Mouse (Mus musculus) layer of hippocampus, adult 9-10 months (tissue): ENCODE data around the gene Bcl2l11.
"Not testable (repeated sequence)": the region's sequence is repeated elsewhere in the genome, so short reads cannot be mapped to it uniquely, and the experiment has no call there.

Experiments used
- DNase-seq: peaks from one replicate; pipeline ENCODE4 v3.0.0; 2022; ENCODE audit warnings: low spot score

Gene Bcl2l11

DNA sequence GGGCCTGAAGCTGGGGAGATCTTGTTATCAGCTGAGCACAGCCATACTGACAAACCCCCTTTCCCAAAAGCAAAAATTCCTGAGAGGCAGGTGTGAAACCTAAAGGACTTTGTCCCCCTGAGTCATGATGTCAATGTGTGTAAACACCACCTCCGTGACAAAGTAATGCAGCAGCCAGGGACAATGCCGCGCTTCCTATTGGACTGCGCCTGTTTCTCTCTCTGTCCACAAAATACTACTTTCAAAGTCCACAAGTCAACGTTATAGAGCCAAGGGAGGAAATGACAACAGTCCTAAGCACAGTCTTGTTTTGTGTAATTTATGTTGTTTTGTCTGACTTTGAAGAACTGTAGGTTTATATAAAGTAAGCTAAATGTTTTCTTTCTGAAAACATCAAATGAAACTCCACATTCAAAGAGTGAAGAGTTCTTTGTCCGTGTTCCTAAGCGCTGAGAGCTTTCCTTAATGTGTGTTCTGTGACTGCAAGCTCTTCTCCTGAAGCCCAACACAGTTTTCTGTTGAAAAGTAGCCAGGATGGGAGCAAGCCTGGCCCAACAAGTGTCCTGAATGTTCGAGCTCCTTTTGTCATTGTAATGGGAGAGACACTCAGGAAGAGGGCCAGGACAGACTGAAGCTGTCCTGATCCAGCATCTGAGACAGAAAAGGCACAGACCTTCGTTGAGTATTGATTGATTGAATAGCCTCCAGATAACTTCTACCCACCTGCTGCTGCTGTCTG, 48.9 kb downstream of the Bcl2l11 start:
- DNase-seq, result no peak

DNA sequence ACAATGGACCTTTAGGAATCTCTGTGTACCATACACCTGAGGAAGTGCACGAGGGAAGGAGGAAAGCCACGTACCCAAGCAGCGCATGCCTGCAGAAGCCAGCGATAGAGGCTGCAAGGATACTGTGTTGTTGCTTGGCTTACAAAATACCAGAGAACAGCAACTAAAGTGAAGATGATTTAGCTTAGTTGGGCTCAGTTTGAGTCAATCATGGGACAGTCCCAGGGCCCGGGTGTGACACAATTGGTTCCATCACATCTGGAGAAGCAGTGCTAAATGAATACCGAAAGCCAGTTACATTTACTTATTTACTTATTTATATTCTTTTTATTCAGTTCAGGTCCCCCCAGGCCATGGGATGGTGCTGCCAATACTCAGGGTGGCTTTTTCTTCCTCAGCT, 49.8 kb downstream of the Bcl2l11 start:
- no peak for DNase-seq

DNA sequence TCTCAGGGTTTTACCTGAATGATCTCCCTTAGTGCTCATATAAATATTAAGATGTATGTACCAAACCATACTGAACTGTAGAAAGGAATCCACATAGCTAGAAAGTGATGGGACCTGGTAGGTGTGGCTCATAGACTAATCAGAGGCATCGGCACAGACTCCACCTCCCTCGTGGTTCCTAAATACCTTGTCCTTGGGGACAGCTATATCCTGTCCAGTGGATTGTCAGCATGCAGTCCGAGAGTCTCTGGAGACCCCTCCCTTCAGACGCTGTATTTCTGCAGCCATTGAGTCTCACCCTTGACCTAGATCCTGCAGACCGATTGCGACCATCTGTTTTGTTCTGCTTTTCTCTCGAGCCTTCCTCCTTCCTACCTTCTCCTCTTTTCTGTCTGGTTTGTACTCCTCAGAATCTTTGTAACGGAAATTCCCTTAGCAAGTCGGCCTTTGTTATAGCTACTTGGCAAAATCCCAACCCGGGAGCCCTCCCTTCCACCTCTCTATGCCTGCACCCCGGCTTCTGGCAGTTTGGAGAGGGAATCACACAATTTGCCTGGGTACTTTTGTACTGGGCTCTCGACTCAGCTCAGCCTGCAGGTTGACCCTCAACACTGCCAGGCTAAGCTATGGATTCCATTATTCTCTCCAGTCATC, 50.7 kb downstream of the Bcl2l11 start:
- DNase-seq, result no peak

DNA sequence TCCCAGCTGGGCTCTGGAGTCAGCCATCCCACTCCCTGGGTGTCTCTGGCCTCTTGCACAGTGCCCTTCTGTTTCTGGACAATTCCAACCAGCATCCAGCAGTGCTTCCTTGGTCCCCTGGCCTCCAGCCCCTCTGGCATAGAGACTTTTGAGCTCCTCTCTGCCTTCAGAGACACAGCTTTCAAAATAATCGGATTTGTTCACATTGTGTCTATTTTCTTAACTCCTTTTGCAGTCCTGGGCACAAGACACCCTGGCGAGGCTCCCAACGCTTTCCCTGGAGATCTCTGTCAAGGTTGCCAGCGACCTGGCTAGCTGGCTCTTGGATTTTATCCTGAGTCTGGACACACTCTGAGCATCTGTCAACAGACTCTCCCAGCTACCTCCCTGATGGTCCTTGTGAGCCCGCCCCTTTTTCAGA, 51.4 kb downstream of the Bcl2l11 start:
- no peak for DNase-seq

- DNase-seq, result no peak
Measured at GRCm38 (mm10) chr2:128179126-128179807, 53.4 kb downstream of the Bcl2l11 start.

GRCm38 (mm10) chr2:128179808-128180379, 54.1 kb downstream of the Bcl2l11 start:
- DNase-seq, result no peak

DNA sequence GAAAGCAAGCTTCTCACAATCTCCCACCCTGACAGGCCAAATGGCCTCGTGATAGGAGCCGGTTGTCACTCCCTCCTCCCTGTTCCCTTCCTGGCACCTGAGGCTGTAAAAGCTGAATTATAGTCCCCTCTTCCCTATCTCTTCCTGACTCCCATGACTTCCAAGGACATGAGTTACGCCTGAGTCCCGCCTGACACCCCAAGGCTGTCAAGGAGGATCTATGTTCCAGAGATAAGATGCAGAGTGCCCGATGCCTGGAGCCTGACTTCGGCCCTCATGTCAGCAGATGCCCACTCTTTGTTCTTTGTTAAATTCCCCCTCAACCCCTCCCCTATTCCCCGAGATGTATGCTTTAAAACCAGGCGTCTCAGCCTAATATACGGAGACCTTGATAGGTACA, 56.3 kb downstream of the Bcl2l11 start:
- not testable (repeated sequence) for DNase-seq

- DNase-seq, result no peak
Measured at GRCm38 (mm10) chr2:128182751-128183150, 56.9 kb downstream of the Bcl2l11 start.

GRCm38 (mm10) chr2:128183762-128184161, 57.9 kb downstream of the Bcl2l11 start:
- DNase-seq, result no peak

- no peak for DNase-seq
Measured at GRCm38 (mm10) chr2:128185942-128186341, 60.1 kb downstream of the Bcl2l11 start.

DNA sequence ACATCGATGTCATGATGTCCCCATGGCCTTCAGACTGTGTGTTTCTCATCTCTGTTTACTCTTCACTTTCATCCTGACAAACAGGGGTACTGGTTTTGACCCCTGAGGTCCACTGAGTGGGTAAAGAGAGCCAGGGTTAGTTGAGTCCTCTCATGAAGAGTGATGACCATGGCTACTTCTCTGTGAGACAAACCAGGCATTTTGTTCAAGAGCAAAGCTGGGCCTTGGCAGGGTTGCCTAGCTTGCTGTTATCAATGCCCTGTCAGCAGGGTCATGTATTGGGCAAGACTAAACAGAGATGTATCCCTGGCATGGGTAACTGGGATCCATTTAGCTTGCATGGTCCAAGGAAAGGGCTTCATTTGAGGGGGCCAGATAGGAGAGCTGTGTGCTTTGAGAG, 61.4 kb downstream of the Bcl2l11 start:
- no peak for DNase-seq

GRCm38 (mm10) chr2:128188461-128188860, 62.6 kb downstream of the Bcl2l11 start:
- no peak for DNase-seq

DNA sequence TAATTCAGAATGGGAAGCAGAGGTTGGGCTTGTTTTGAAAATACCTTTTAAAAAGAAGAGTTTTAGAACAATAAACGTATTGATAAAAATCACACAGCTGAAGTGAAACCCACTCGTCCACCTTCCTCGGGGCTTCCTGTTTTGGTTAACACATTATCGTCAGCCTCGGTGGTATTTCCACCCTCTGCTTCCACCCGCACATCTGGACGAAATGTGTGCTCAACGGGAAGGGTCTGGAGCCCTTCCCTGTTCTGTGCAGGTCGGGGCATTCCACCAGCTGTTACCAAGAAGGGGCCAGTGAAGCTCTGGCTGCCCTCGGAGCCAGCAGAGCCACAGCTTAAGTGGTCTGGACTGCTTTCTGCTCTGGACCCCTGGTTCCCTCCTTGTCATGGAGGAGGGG, 63.9 kb downstream of the Bcl2l11 start:
- DNase-seq, result no peak

DNA sequence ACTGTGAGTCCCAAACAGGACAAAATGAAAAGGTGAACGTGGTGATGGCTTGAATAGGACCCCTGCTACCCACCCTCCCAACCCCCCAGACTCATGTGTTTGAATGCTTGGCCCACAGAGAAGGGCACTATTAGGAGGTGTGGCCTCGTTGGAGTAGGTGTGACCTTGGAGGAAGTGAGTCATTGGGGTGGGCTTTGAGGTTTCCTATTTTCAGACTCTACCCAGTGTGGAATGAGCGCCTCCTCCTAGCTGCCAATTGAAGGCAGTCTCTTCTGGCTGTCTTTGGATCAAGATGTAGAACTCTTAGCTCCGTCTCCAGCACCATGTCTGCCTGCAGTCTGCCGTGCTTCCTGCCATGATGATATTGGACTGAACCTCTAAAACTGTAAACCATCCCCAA, 64.4 kb downstream of the Bcl2l11 start:
- no peak for DNase-seq

DNA sequence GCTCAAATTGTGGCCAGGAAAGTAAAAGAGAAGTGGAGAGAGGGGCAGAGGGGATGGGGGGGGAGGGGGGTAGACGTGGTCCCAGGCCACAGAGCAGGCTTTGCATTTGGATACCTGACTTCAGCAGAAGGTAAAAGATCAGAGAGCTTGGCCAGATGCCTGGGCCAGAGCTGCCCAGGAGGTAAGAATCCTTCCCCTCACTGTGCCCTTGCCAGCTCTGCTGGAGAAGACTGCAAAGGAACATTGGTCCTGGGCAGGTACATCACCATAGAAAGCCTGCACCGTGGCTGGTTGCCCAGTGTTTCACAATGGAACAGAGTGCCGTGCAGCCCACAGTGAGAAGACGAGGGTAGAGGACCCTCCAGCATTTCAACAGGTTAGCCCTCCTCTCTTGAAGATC, 67.6 kb downstream of the Bcl2l11 start:
- no peak for DNase-seq

- DNase-seq, result no peak
Measured at GRCm38 (mm10) chr2:128197379-128197778, 71.5 kb downstream of the Bcl2l11 start.

DNA sequence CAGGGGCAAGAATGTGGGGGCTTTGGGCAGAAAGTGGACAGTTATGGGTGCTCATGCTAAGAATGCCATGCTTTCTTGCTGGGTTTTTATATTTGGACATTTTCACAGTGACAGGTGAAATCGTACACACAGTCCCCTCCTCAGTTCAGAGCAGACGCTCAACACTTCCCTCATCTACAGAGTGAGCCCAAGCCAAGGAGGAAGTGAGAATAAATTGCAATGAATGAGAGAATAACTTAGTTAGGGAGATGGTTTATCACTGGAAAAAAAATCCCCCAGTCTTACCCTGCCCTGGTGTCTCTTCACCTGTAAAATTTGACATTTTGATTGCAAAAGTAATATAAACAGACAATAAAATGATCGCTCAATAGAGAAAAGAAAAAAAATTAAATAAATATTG, 77.3 kb downstream of the Bcl2l11 start:
- DNase-seq, result no peak

DNA sequence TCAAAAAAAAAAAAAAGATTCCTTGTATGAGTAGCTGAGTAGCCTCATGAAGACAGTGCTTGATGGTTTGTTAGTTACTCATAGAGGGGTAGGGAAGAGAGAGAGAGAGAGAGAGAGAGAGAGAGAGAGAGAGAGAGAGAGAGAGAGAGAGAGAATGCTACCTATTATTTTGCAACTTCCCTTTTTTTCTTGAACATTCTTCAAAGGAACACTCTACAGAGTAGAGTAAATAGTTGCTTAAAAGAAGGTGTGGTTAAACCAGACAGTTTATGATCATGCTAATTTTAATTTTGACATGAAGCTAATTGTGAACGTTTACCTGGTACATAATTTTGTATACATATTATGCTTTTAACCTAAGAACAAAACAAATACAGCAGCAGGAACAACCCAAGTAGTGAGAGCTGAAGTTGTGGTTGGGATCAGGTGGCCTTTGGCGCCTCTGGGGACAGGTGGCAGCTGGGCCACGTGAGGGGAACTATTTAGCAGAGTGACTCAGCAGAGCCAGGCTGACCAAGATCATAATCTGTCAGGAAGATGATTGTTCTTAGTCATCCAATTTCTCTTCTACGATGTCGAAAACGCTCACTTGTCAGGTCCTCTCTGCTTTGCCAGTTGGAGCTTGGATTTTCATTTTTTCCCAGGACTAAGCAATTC, 78.0 kb downstream of the Bcl2l11 start:
- DNase-seq, result no peak

GRCm38 (mm10) chr2:128208541-128208940, 82.7 kb downstream of the Bcl2l11 start:
- no peak for DNase-seq

DNA sequence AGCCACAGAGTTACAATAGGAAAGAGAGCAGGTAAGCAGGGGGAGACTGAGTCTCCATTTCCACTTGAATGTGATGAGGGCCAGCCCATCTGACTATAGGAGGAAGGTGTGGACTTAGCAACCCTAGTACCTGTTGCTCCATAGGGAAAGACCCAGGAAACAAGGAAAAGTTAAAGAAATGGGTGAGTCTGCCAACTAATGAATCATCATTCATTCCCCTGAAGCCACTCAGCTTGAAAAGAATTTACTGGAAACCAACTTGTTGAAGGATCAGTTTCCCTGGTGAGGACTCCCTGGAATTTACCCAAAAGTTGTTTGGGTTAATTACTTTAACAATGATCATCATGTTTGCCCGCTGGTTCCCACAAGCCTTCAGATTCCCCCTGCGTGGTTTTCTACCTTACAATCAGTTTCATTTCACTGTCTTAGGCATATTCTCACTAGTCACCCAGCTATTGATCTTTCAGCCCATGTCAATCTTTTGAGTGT, 84.0 kb downstream of the Bcl2l11 start:
- DNase-seq, result no peak

DNA sequence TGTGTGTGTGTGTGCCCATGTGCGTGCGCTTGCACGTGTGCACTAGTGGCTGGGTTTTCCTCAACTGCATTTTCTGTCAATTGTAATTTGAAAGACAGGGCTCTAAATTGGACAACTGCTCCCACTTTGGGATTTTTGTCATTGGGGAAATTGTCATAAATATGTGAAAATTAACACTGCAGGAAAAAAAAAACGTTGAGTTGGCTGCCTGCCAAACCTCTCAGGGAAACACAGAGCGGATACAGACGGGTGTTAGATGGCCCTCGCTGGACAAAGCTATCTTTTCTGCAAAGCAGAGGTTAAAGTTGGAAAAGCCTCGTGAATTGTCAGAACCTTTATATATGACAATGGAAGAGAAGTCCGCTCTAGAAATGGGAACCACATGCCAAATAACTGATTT, 84.5 kb downstream of the Bcl2l11 start:
- no peak for DNase-seq
